Mouse (Mus musculus): ENCODE results near the gene Hal. TPM values are rescaled to one million over a fixed set of nuclear protein-coding genes. Genes with fewer than 3 reads are reported as not detected.

Hal gene
- polyA plus RNA-seq, 1 experiment from 2014 or later = 0.18 TPM

Other genes with a start within 250 kb of the Hal start
- 48.6 and 49.2 TPM in 2 replicates for gene Elk3, start 177.6 kb upstream of the Hal start, polyA plus RNA-seq (2015; fragmentation: Nextera tagmentation; extraction: Ambion mirVana)
- gene Lta4h, start 35.4 kb upstream of the Hal start, polyA plus RNA-seq (2015; fragmentation: Nextera tagmentation; extraction: Ambion mirVana) = 225 and 237 TPM in 2 replicates
- 0.47 and 0.55 TPM in 2 replicates for gene Amdhd1, start 51.3 kb downstream of the Hal start, polyA plus RNA-seq (2015; fragmentation: Nextera tagmentation; extraction: Ambion mirVana)
- gene Ccdc38, start 51.9 kb downstream of the Hal start, polyA plus RNA-seq (2015; fragmentation: Nextera tagmentation; extraction: Ambion mirVana) = 0.28 and 0.32 TPM in 2 replicates
- gene Snrpf, start 100.9 kb downstream of the Hal start, polyA plus RNA-seq (2015; fragmentation: Nextera tagmentation; extraction: Ambion mirVana) = 118 and 122 TPM in 2 replicates
- gene Ntn4, start 151.9 kb downstream of the Hal start, polyA plus RNA-seq (2015; fragmentation: Nextera tagmentation; extraction: Ambion mirVana) = 0.74 and 0.87 TPM in 2 replicates